Mouse (Mus musculus) G1E (cell line): ENCODE data around the gene Dysf.

Experiments used
- CTCF ChIP-seq: IDR thresholded peaks from 2 replicates; pipeline ENCODE4 v1.5.1; 2012; ENCODE audit warnings: low read depth, low read length, inconsistent platforms, mixed read lengths
- POLR2AphosphoS5 ChIP-seq: IDR thresholded peaks from 2 replicates; pipeline ENCODE4 v1.6.1; 2012; ENCODE audit warnings: low read depth, low read length, inconsistent platforms; ENCODE audit not compliant: insufficient replicate concordance
- TAL1 ChIP-seq: conservative IDR thresholded peaks from 2 replicates; pipeline ENCODE4 v1.6.1; 2012; ENCODE audit warnings: low read depth, low read length, inconsistent platforms, mixed read lengths

DNA sequence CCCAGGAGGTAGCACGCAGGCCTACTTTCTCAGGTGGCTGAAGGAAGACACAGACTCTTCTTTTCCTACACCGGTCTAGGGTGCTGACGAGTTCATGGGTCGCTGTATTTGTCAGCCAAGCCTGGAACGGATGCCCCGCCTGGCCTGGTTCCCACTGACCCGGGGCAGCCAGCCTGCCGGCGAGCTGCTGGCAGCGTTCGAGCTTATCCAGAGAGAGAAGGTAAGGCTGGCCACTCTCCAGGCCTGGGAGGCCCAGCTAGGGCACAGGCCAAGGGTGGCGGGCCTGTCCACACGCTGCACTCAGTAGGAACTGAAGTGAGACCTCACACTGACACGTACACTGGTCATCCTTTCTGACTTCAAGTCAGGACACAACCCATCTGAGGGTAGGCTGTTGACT lies 131.5 kb downstream of the Dysf start:
- no peak for TF ChIP-seq CTCF
- TF ChIP-seq TAL1: no peak
- no peak for TF ChIP-seq POLR2AphosphoS5
